9 mouse cellular contexts compared by ENCODE assay signal in the genomic region with DNA sequence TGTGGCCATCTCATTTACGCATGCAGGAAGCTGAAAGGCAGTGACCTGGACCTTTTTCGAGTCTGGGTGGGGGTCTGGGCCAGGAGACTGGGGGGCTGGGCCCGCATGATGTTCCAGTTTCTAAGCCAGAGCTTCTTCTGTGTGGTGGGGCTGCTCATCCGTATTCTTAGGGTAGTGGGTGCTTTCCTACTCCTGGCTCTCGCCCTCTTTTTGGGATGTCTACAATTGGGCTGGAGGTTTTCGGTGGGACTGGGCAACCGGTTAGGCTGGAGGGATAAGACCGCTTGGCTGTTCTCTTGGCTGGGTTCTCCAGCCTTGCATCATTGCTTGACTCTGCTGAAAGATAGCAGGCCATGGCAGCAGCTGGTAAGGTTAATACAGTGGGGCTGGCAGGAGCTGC. TPM values are rescaled to one million over a fixed set of nuclear protein-coding genes. Genes with fewer than 3 reads are reported as not detected.
DNase-seq lines count a peak whose midpoint lies in the region; ATAC-seq and TF ChIP-seq lines count a peak whose summit lies in the region.
"Had no signal": no experiment of that assay in that cellular context is flagged by ENCODE, and none has a peak within 500 bp of the region (broad histone marks: within the 10 kb centered on the region; RNA-seq: fewer than 3 reads in every experiment).

No protein-coding gene starts in this region.

- DNase-seq in kidney, adult 2 months: no peak
- DNase-seq in kidney, postnatal 4 days: no peak
- DNase-seq in embryonic facial prominence, embryonic 11.5 days (ENCODE audit: low spot score): no peak
- peak; percentile 50 for DNase-seq in intestine, embryonic 14.5 days (ENCODE audit: low spot score)
- DNase-seq in midbrain, postnatal 0 days (ENCODE audit: low spot score): no peak
- DNase-seq in T-cell, adult 2 months (ENCODE audit: low spot score): no peak
- DNase-seq in cerebellum, adult 8-10 months: no peak
- DNase-seq in frontal cortex, postnatal 36 days (ENCODE audit: low spot score in 2 of 2): no peak
- DNase-seq: embryo, embryonic 11 days had no signal

- no peak for TF ChIP-seq CTCF in kidney, adult 2 months (conservative IDR thresholded peaks at IDR 0.05; ENCODE audit: insufficient read depth, insufficient read length, low read depth, low read length)
- no peak for TF ChIP-seq CTCF in midbrain, postnatal 0 days (IDR thresholded peaks at IDR 0.05)

- no peaks in the 10 kb centered on the region for H3K27me3 ChIP-seq in kidney, adult 2 months (replicated peaks; ENCODE audit: control insufficient read depth, insufficient read depth, low read length)
- H3K27me3 ChIP-seq in embryonic facial prominence, embryonic 11.5 days (ENCODE audit: control insufficient read depth, insufficient read depth, low read length): no peaks in the 10 kb centered on the region
- H3K27me3 ChIP-seq in intestine, embryonic 14.5 days (replicated peaks; ENCODE audit: control insufficient read depth, insufficient read depth, low read length): no peaks in the 10 kb centered on the region
- no peaks in the 10 kb centered on the region for H3K27me3 ChIP-seq in midbrain, postnatal 0 days (ENCODE audit: insufficient read depth, low read length)

- no peak for TF ChIP-seq POLR2A in kidney, adult 2 months (IDR thresholded peaks at IDR 0.05; ENCODE audit: low read depth, low read length)

- H3K27ac ChIP-seq in kidney, adult 2 months (ENCODE audit: insufficient read depth, low read depth, low read length): no peak overlapping the region
- H3K27ac ChIP-seq in embryonic facial prominence, embryonic 11.5 days (replicated peaks; ENCODE audit: low read depth, low read length): no peak overlapping the region
- no peak overlapping the region for H3K27ac ChIP-seq in intestine, embryonic 14.5 days (ENCODE audit: low read depth)
- H3K27ac ChIP-seq in midbrain, postnatal 0 days (ENCODE audit: low read depth, low read length): no peak overlapping the region

- no peaks in the 10 kb centered on the region for H3K9me3 ChIP-seq in embryonic facial prominence, embryonic 11.5 days (replicated peaks; ENCODE audit: control insufficient read depth, low read length)
- no peaks in the 10 kb centered on the region for H3K9me3 ChIP-seq in intestine, embryonic 14.5 days (ENCODE audit: control insufficient read depth, low read length)
- no peaks in the 10 kb centered on the region for H3K9me3 ChIP-seq in midbrain, postnatal 0 days (ENCODE audit: low read length)

- no peak for ATAC-seq in embryonic facial prominence, embryonic 11.5 days (replicated peaks; ENCODE audit: insufficient number of reproducible peaks, low FRiP score, low TSS enrichment, low read depth)
- no peak for ATAC-seq in intestine, embryonic 14.5 days (replicated peaks; ENCODE audit: low FRiP score, low TSS enrichment, low read depth)
- no peak for ATAC-seq in midbrain, postnatal 0 days (ENCODE audit: low FRiP score)

- peak overlapping the region; percentile 24; the same call in 1 of the 2 replicates for H3K4me2 ChIP-seq in embryonic facial prominence, embryonic 11.5 days (ENCODE audit: low read depth, low read length)
- H3K4me2 ChIP-seq in intestine, embryonic 14.5 days (ENCODE audit: low read length): peak overlapping the region; percentile 85
- H3K4me2 ChIP-seq in midbrain, postnatal 0 days (ENCODE audit: low read depth, low read length, poor library complexity, severe bottlenecking): peak overlapping the region; percentile 77

- peak overlapping the region; percentile 11; the same call in 1 of the 2 replicates for H3K4me3 ChIP-seq in kidney, adult 2 months (ENCODE audit: insufficient read depth, low read depth, low read length)
- no peak overlapping the region for H3K4me3 ChIP-seq in embryonic facial prominence, embryonic 11.5 days (ENCODE audit: low read depth, low read length)
- H3K4me3 ChIP-seq in intestine, embryonic 14.5 days (ENCODE audit: low read depth, low read length): peak overlapping the region; percentile 58
- H3K4me3 ChIP-seq in midbrain, postnatal 0 days (ENCODE audit: low read depth, low read length): peak overlapping the region; percentile 14

- 83% methylated on average over 8 of the region's 8 CpGs for WGBS in kidney, adult 2 months
- WGBS in embryonic facial prominence, embryonic 11.5 days: 92% methylated on average over 8 of the region's 8 CpGs
- 88% methylated on average over 8 of the region's 8 CpGs for WGBS in intestine, embryonic 14.5 days
- 91% methylated on average over 8 of the region's 8 CpGs for WGBS in midbrain, postnatal 0 days

- no peaks in the 10 kb centered on the region for H3K36me3 ChIP-seq in kidney, adult 2 months (ENCODE audit: control insufficient read depth, insufficient read depth, low read length)
- H3K36me3 ChIP-seq in embryonic facial prominence, embryonic 11.5 days (replicated peaks; ENCODE audit: control insufficient read depth, insufficient read depth, low read depth, low read length): no peaks in the 10 kb centered on the region
- H3K36me3 ChIP-seq in intestine, embryonic 14.5 days (ENCODE audit: control insufficient read depth, insufficient read depth, low read length): peaks cover 15% of the 10 kb centered on the region
- H3K36me3 ChIP-seq in midbrain, postnatal 0 days (ENCODE audit: insufficient read depth, low read length): peaks cover 9% of the 10 kb centered on the region; the same call in 1 of the 2 replicates

- no peak overlapping the region for H3K9ac ChIP-seq in embryonic facial prominence, embryonic 11.5 days (replicated peaks; ENCODE audit: low read length)
- H3K9ac ChIP-seq in intestine, embryonic 14.5 days (ENCODE audit: low read length): 0 out of 2 replicates have a peak overlapping the region, but pooled peaks have one; percentile 20
- H3K9ac ChIP-seq in midbrain, postnatal 0 days (replicated peaks; ENCODE audit: low read length, poor library complexity, severe bottlenecking): peak overlapping the region; percentile 44; the same call in 1 of the 2 replicates

- peaks cover 12% of the 10 kb centered on the region; the same call in 1 of the 2 replicates for H3K4me1 ChIP-seq in kidney, adult 2 months (ENCODE audit: control insufficient read depth, insufficient read depth, low read length)
- no peaks in the 10 kb centered on the region for H3K4me1 ChIP-seq in embryonic facial prominence, embryonic 11.5 days (ENCODE audit: control insufficient read depth, insufficient read depth, low read length)
- peaks cover 39% of the 10 kb centered on the region for H3K4me1 ChIP-seq in intestine, embryonic 14.5 days (replicated peaks; ENCODE audit: control insufficient read depth, insufficient read depth, low read length)
- peaks cover 30% of the 10 kb centered on the region for H3K4me1 ChIP-seq in midbrain, postnatal 0 days (ENCODE audit: insufficient read depth, low read length)

RNA-seq across cellular contexts. Expression of a gene that starts 2.8 kb away (rescaled TPM):
- 10.0 and 11.8 TPM in 2 replicates for polyA plus RNA-seq in kidney, adult 2 months (2012; rRNA removed)
- 14.2 and 14.8 TPM in 2 replicates for polyA plus RNA-seq in embryonic facial prominence, embryonic 11.5 days (2014; fragmentation: Nextera tagmentation; extraction: Ambion mirVana)
- polyA plus RNA-seq in intestine, embryonic 14.5 days (2014; fragmentation: Nextera tagmentation; extraction: Ambion mirVana): 13.2 and 16.4 TPM in 2 replicates
- total RNA-seq in midbrain, postnatal 0 days (2014; rRNA removed): 18.6 and 21.8 TPM in 2 replicates
- polyA plus RNA-seq in midbrain, postnatal 0 days (2015; fragmentation: Nextera tagmentation; extraction: Ambion mirVana): 17.1 and 18.9 TPM in 2 replicates

RNA-seq across cellular contexts. Expression of a gene that starts 3.2 kb away (rescaled TPM):
- 16.2 and 17.3 TPM in 2 replicates for polyA plus RNA-seq in kidney, adult 2 months (2012; rRNA removed)
- polyA plus RNA-seq in embryonic facial prominence, embryonic 11.5 days (2014; fragmentation: Nextera tagmentation; extraction: Ambion mirVana): 33.8 and 35.0 TPM in 2 replicates
- polyA plus RNA-seq in intestine, embryonic 14.5 days (2014; fragmentation: Nextera tagmentation; extraction: Ambion mirVana): 35.5 and 37.7 TPM in 2 replicates
- 31.4 and 39.4 TPM in 2 replicates for total RNA-seq in midbrain, postnatal 0 days (2014; rRNA removed)
- polyA plus RNA-seq in midbrain, postnatal 0 days (2015; fragmentation: Nextera tagmentation; extraction: Ambion mirVana): 34.6 and 37.7 TPM in 2 replicates

RNA-seq across cellular contexts. Expression of a gene that starts 10.1 kb away (rescaled TPM):
- 5.6 and 13.7 TPM in 2 replicates for polyA plus RNA-seq in kidney, adult 2 months (2012; rRNA removed)
- polyA plus RNA-seq in embryonic facial prominence, embryonic 11.5 days (2014; fragmentation: Nextera tagmentation; extraction: Ambion mirVana): 279 and 318 TPM in 2 replicates
- polyA plus RNA-seq in intestine, embryonic 14.5 days (2014; fragmentation: Nextera tagmentation; extraction: Ambion mirVana): 189 and 203 TPM in 2 replicates
- 30.7 and 36.8 TPM in 2 replicates for total RNA-seq in midbrain, postnatal 0 days (2014; rRNA removed)
- 120 and 126 TPM in 2 replicates for polyA plus RNA-seq in midbrain, postnatal 0 days (2015; fragmentation: Nextera tagmentation; extraction: Ambion mirVana)

RNA-seq across cellular contexts. Expression of a gene that starts 14.4 kb away (rescaled TPM):
- 82.9 and 92.1 TPM in 2 replicates for polyA plus RNA-seq in kidney, adult 2 months (2012; rRNA removed)
- 47.7 and 48.0 TPM in 2 replicates for polyA plus RNA-seq in embryonic facial prominence, embryonic 11.5 days (2014; fragmentation: Nextera tagmentation; extraction: Ambion mirVana)
- polyA plus RNA-seq in intestine, embryonic 14.5 days (2014; fragmentation: Nextera tagmentation; extraction: Ambion mirVana): 86.0 and 88.0 TPM in 2 replicates
- 6.9 and 11.1 TPM in 2 replicates for total RNA-seq in midbrain, postnatal 0 days (2014; rRNA removed)
- polyA plus RNA-seq in midbrain, postnatal 0 days (2015; fragmentation: Nextera tagmentation; extraction: Ambion mirVana): 15.0 and 15.6 TPM in 2 replicates

RNA-seq across cellular contexts. Expression of a gene that starts 16.3 kb away (rescaled TPM):
- 1.7 and 2.5 TPM in 2 replicates for polyA plus RNA-seq in kidney, adult 2 months (2012; rRNA removed)
- polyA plus RNA-seq in embryonic facial prominence, embryonic 11.5 days (2014; fragmentation: Nextera tagmentation; extraction: Ambion mirVana): 0.21 and 0.24 TPM in 2 replicates
- 0.43 and 0.72 TPM in 2 replicates for polyA plus RNA-seq in intestine, embryonic 14.5 days (2014; fragmentation: Nextera tagmentation; extraction: Ambion mirVana)
- total RNA-seq in midbrain, postnatal 0 days (2014; rRNA removed): 1.3 and 1.8 TPM in 2 replicates
- polyA plus RNA-seq in midbrain, postnatal 0 days (2015; fragmentation: Nextera tagmentation; extraction: Ambion mirVana): 0.29 and 0.54 TPM in 2 replicates

Comparison
In these comparisons a context has a peak if more than half of its experiments do, and no peak if none do; other contexts are left out.
1. H3K4me2 ChIP-seq: peak in every context shown above with its lines; median percentile 85 in intestine, embryonic 14.5 days; 77 in midbrain, postnatal 0 days; 24 in embryonic facial prominence, embryonic 11.5 days.